ENCODE assay signal across 19 mouse cellular contexts in genomic region chr16:35905819-35906485, GRCm38 (mm10). TPM values are rescaled to one million over a fixed set of nuclear protein-coding genes. Genes with fewer than 3 reads are reported as not detected.
DNase-seq lines count a peak whose midpoint lies in the region; ATAC-seq and TF ChIP-seq lines count a peak whose summit lies in the region.
"Had no signal": no experiment of that assay in that cellular context is flagged by ENCODE, and none has a peak within 500 bp of the region (broad histone marks: within the 10 kb centered on the region; RNA-seq: fewer than 3 reads in every experiment).

No protein-coding gene starts in this region.

- no peaks in the 10 kb centered on the region for H3K79me2 ChIP-seq in MEL (ENCODE audit: control insufficient read depth, insufficient read depth, low read length, poor library complexity)

- H3K9ac ChIP-seq in MEL (ENCODE audit: control insufficient read depth, low read depth, low read length, poor library complexity, severe bottlenecking), result peak overlapping the region; percentile 51
- no peak overlapping the region for H3K9ac ChIP-seq in intestine, postnatal 0 days (ENCODE audit: low read depth, low read length)
- H3K9ac ChIP-seq in liver, postnatal 0 days (replicated peaks), result no peak overlapping the region
- no peak overlapping the region for H3K9ac ChIP-seq in hindbrain, embryonic 11.5 days (ENCODE audit: low read depth, low read length)
- H3K9ac ChIP-seq: embryonic facial prominence, embryonic 15.5 days; forebrain, embryonic 13.5 days; heart, embryonic 13.5 days; limb, embryonic 12.5 days; lung, embryonic 15.5 days; midbrain, embryonic 15.5 days had no signal

- peaks cover 2 to 15% of the 10 kb centered on the region in 2 experiments; a peak in 2 of 4 replicates for H3K4me1 ChIP-seq in MEL (ENCODE audit: control insufficient read depth in 1 of 2, insufficient read depth in 2 of 2, low read length in 2 of 2)
- 0 out of 2 replicates have a peak, but pooled peaks cover 3% of the 10 kb centered on the region for H3K4me1 ChIP-seq in intestine, postnatal 0 days (replicated peaks; ENCODE audit: control insufficient read depth, insufficient read depth, low read length)
- peaks cover 4% of the 10 kb centered on the region; the same call in 1 of the 2 replicates for H3K4me1 ChIP-seq in liver, postnatal 0 days (ENCODE audit: insufficient read depth)
- no peaks in the 10 kb centered on the region for H3K4me1 ChIP-seq in hindbrain, embryonic 11.5 days (replicated peaks; ENCODE audit: control insufficient read depth, insufficient read depth, low read length)
- H3K4me1 ChIP-seq: embryonic facial prominence, embryonic 15.5 days; forebrain, embryonic 13.5 days; lung, embryonic 15.5 days; midbrain, embryonic 15.5 days had no signal

- no peak for TF ChIP-seq POLR2A in MEL (IDR thresholded peaks at IDR 0.05; ENCODE audit: control insufficient read depth in 1 of 2, insufficient read depth in 1 of 2, low read depth in 1 of 2, low read length in 2 of 2, poor library complexity in 1 of 2)

- peaks cover 0 to 16% of the 10 kb centered on the region in 2 experiments; a peak in 2 of 4 replicates for H3K36me3 ChIP-seq in MEL (ENCODE audit: control insufficient read depth in 1 of 2, insufficient read depth in 2 of 2, low read length in 2 of 2)
- H3K36me3 ChIP-seq in intestine, postnatal 0 days (ENCODE audit: control insufficient read depth, insufficient read depth), result no peaks in the 10 kb centered on the region
- no peaks in the 10 kb centered on the region for H3K36me3 ChIP-seq in liver, postnatal 0 days (replicated peaks; ENCODE audit: insufficient read depth, low read length)
- H3K36me3 ChIP-seq in hindbrain, embryonic 11.5 days (ENCODE audit: control insufficient read depth, insufficient read depth, low read length), result no peaks in the 10 kb centered on the region
- H3K36me3 ChIP-seq: embryonic facial prominence, embryonic 15.5 days; heart, embryonic 13.5 days; limb, embryonic 12.5 days; lung, embryonic 15.5 days; midbrain, embryonic 15.5 days had no signal

- WGBS in intestine, postnatal 0 days, result 53% methylated on average over 6 of the region's 6 CpGs
- 60% methylated on average over 6 of the region's 6 CpGs for WGBS in liver, postnatal 0 days (ENCODE audit: insufficient replicate concordance)
- WGBS in hindbrain, embryonic 11.5 days, result 89% methylated on average over 6 of the region's 6 CpGs

- DNase-seq in MEL (ENCODE audit: low read depth, low spot score), result peak; percentile 35
- no peak for DNase-seq in liver, postnatal 0 days
- DNase-seq in Muller cell, postnatal 12 days (ENCODE audit: inconsistent ontology term), result no peak
- no peak for DNase-seq in hindbrain, embryonic 11.5 days (ENCODE audit: low spot score)
- no peak for DNase-seq in left cerebral cortex, postnatal 25 days (ENCODE audit: low spot score in 2 of 2)
- DNase-seq: adrenal gland, postnatal 36 days; cerebellum, adult 9-11 months; heart, postnatal 36 days had no signal

- H3K27ac ChIP-seq in MEL (ENCODE audit: control insufficient read depth, low read depth, low read length), result peak overlapping the region; percentile 43; the same call in 1 of the 2 replicates
- H3K27ac ChIP-seq in intestine, postnatal 0 days (ENCODE audit: low read depth, low read length), result peak overlapping the region; percentile 35; the same call in 1 of the 2 replicates
- peak overlapping the region; percentile 61 for H3K27ac ChIP-seq in liver, postnatal 0 days (ENCODE audit: low read depth)
- no peak overlapping the region for H3K27ac ChIP-seq in hindbrain, embryonic 11.5 days (ENCODE audit: low read depth, low read length)
- H3K27ac ChIP-seq: embryonic facial prominence, embryonic 15.5 days; forebrain, embryonic 13.5 days; heart, embryonic 13.5 days; layer of hippocampus, adult 2 months; limb, embryonic 12.5 days; lung, embryonic 15.5 days; macrophage; midbrain, embryonic 15.5 days had no signal

- TF ChIP-seq RAD21 in MEL (IDR thresholded peaks at IDR 0.05; ENCODE audit: low read depth, low read length), result no peak

- peak overlapping the region; percentile 32 for H3K4me2 ChIP-seq in intestine, postnatal 0 days (replicated peaks; ENCODE audit: low read depth)
- peak overlapping the region; percentile 44 for H3K4me2 ChIP-seq in liver, postnatal 0 days (ENCODE audit: low read depth, low read length)
- no peak overlapping the region for H3K4me2 ChIP-seq in hindbrain, embryonic 11.5 days (replicated peaks; ENCODE audit: low read depth, low read length)
- H3K4me2 ChIP-seq: embryonic facial prominence, embryonic 15.5 days; forebrain, embryonic 13.5 days; heart, embryonic 13.5 days; limb, embryonic 12.5 days; lung, embryonic 15.5 days; midbrain, embryonic 15.5 days had no signal

- TF ChIP-seq CTCF in MEL (IDR thresholded peaks at IDR 0.05 in 2 of 3, conservative IDR thresholded peaks at IDR 0.05 in 1 of 3; ENCODE audit: control insufficient read depth in 1 of 3, insufficient read depth in 1 of 3, low read depth in 2 of 3, low read length in 3 of 3, poor library complexity in 1 of 3, severe bottlenecking in 1 of 3), result no peak
- TF ChIP-seq CTCF in intestine, postnatal 0 days (IDR thresholded peaks at IDR 0.05; ENCODE audit: low read depth), result no peak
- TF ChIP-seq CTCF in liver, postnatal 0 days (IDR thresholded peaks at IDR 0.05; ENCODE audit: low read depth), result no peak

- no peaks in the 10 kb centered on the region for H3K27me3 ChIP-seq in MEL (ENCODE audit: control insufficient read depth in 1 of 2, insufficient read depth in 2 of 2, low read length in 2 of 2)
- no peaks in the 10 kb centered on the region for H3K27me3 ChIP-seq in intestine, postnatal 0 days (replicated peaks; ENCODE audit: control insufficient read depth, insufficient read depth, low read length)
- no peaks in the 10 kb centered on the region for H3K27me3 ChIP-seq in liver, postnatal 0 days (ENCODE audit: insufficient read depth, low read length)
- no peaks in the 10 kb centered on the region for H3K27me3 ChIP-seq in hindbrain, embryonic 11.5 days (ENCODE audit: control insufficient read depth, insufficient read depth, low read length)
- H3K27me3 ChIP-seq: embryonic facial prominence, embryonic 15.5 days; forebrain, embryonic 13.5 days; heart, embryonic 13.5 days; limb, embryonic 12.5 days; lung, embryonic 15.5 days; midbrain, embryonic 15.5 days; Patski had no signal

- TF ChIP-seq EP300 in MEL (IDR thresholded peaks at IDR 0.05; ENCODE audit: low read depth in 1 of 2, low read length in 2 of 2), result no peak
- no peak; the same call in 1 of the 2 replicates for TF ChIP-seq EP300 in liver, postnatal 0 days (IDR thresholded peaks at IDR 0.05; ENCODE audit: low read depth)

- H3K4me3 ChIP-seq in MEL (ENCODE audit: control insufficient read depth in 1 of 2, insufficient read depth in 1 of 2, low read depth in 2 of 2, low read length in 2 of 2), result peak overlapping the region; percentile 57 to 69
- H3K4me3 ChIP-seq in intestine, postnatal 0 days (ENCODE audit: low read depth, low read length), result no peak overlapping the region
- H3K4me3 ChIP-seq in liver, postnatal 0 days (ENCODE audit: low read depth, low read length), result no peak overlapping the region
- H3K4me3 ChIP-seq in hindbrain, embryonic 11.5 days (ENCODE audit: low read depth, low read length), result no peak overlapping the region
- H3K4me3 ChIP-seq: embryonic facial prominence, embryonic 15.5 days; forebrain, embryonic 13.5 days; heart, embryonic 13.5 days; layer of hippocampus, adult 2 months; limb, embryonic 12.5 days; lung, embryonic 15.5 days; midbrain, embryonic 15.5 days had no signal

- intact Hi-C loops in left cerebral cortex, postnatal 25 days (cut with DNase I), result no loop called here

- ATAC-seq in CD4-positive, CD25-positive, alpha-beta regulatory T cell, adult 4 months, result peak; percentile 37
- no peak for ATAC-seq in intestine, postnatal 0 days
- peak; percentile 73 for ATAC-seq in liver, postnatal 0 days
- ATAC-seq in hindbrain, embryonic 11.5 days (ENCODE audit: low FRiP score), result no peak
- ATAC-seq: forebrain, embryonic 13.5 days; midbrain, embryonic 15.5 days; Patski had no signal

- no peaks in the 10 kb centered on the region for H3K9me3 ChIP-seq in MEL (replicated peaks; ENCODE audit: insufficient read depth, low read length)
- no peaks in the 10 kb centered on the region for H3K9me3 ChIP-seq in intestine, postnatal 0 days (ENCODE audit: control insufficient read depth)
- peaks cover 3% of the 10 kb centered on the region; the same call in 1 of the 2 replicates for H3K9me3 ChIP-seq in liver, postnatal 0 days (ENCODE audit: low read length)
- H3K9me3 ChIP-seq in hindbrain, embryonic 11.5 days (ENCODE audit: control insufficient read depth, low read length), result no peaks in the 10 kb centered on the region
- H3K9me3 ChIP-seq: embryonic facial prominence, embryonic 15.5 days; forebrain, embryonic 13.5 days; limb, embryonic 12.5 days; lung, embryonic 15.5 days; midbrain, embryonic 15.5 days had no signal

RNA-seq across cellular contexts. Expression of gene Parp9, which starts 32.3 kb away (rescaled TPM):
- polyA plus RNA-seq in CD4-positive, CD25-positive, alpha-beta regulatory T cell, adult 4 months (2017; shearing (Covaris generic)), result 10 to 100 TPM; 73.8 to 98.6 TPM
- 3.0 and 3.4 TPM in 2 replicates for total RNA-seq in MEL (2012; rRNA removed)
- 1 to 10 TPM in 1 of 2 experiments, not detected in 1; 5.3 TPM for polyA plus RNA-seq in MEL (2012; ENCODE audit: insufficient read depth in 1 of 2, insufficient read length in 2 of 2, low read depth in 1 of 2, low replicate concordance in 2 of 2, missing spikeins in 1 of 2)
- 29.2 and 29.9 TPM in 2 replicates for polyA plus RNA-seq in intestine, postnatal 0 days (2015; fragmentation: Nextera tagmentation; extraction: Ambion mirVana)
- polyA plus RNA-seq in liver, postnatal 0 days (2015; fragmentation: Nextera tagmentation; extraction: Ambion mirVana), result 21.8 and 23.4 TPM in 2 replicates
- polyA plus RNA-seq in hindbrain, embryonic 11.5 days (2014; fragmentation: Nextera tagmentation; extraction: Ambion mirVana), result 2.0 and 2.7 TPM in 2 replicates
- 1 to 10 TPM; 2.6 TPM for total RNA-seq in left cerebral cortex, postnatal 25 days (2021)

RNA-seq across cellular contexts. Expression of gene Dtx3l, which starts 33.0 kb away (rescaled TPM):
- polyA plus RNA-seq in CD4-positive, CD25-positive, alpha-beta regulatory T cell, adult 4 months (2017; shearing (Covaris generic)), result 10 to 100 TPM; 60.4 to 61.4 TPM
- 3.5 and 3.9 TPM in 2 replicates for total RNA-seq in MEL (2012; rRNA removed)
- 1 to 10 TPM in 1 of 2 experiments, not detected in 1; 6.0 TPM for polyA plus RNA-seq in MEL (2012; ENCODE audit: insufficient read depth in 1 of 2, insufficient read length in 2 of 2, low read depth in 1 of 2, low replicate concordance in 2 of 2, missing spikeins in 1 of 2)
- 10.6 and 11.8 TPM in 2 replicates for polyA plus RNA-seq in intestine, postnatal 0 days (2015; fragmentation: Nextera tagmentation; extraction: Ambion mirVana)
- polyA plus RNA-seq in liver, postnatal 0 days (2015; fragmentation: Nextera tagmentation; extraction: Ambion mirVana), result 15.8 and 16.3 TPM in 2 replicates
- 2.2 and 2.5 TPM in 2 replicates for polyA plus RNA-seq in hindbrain, embryonic 11.5 days (2014; fragmentation: Nextera tagmentation; extraction: Ambion mirVana)
- total RNA-seq in left cerebral cortex, postnatal 25 days (2021), result 1 to 10 TPM; 2.9 to 3.5 TPM

RNA-seq across cellular contexts. Expression of gene Parp14, which starts 34.6 kb away (rescaled TPM):
- polyA plus RNA-seq in CD4-positive, CD25-positive, alpha-beta regulatory T cell, adult 4 months (2017; shearing (Covaris generic)), result 10 to 100 TPM; 47.4 to 58.6 TPM
- total RNA-seq in MEL (2012; rRNA removed), result 0.98 and 1.2 TPM in 2 replicates
- polyA plus RNA-seq in MEL (2012; ENCODE audit: insufficient read depth in 1 of 2, insufficient read length in 2 of 2, low read depth in 1 of 2, low replicate concordance in 2 of 2, missing spikeins in 1 of 2), result 1 to 10 TPM in 1 of 2 experiments, not detected in 1; 1.5 TPM
- polyA plus RNA-seq in intestine, postnatal 0 days (2015; fragmentation: Nextera tagmentation; extraction: Ambion mirVana), result 7.1 and 9.7 TPM in 2 replicates
- polyA plus RNA-seq in liver, postnatal 0 days (2015; fragmentation: Nextera tagmentation; extraction: Ambion mirVana), result 2.1 and 2.3 TPM in 2 replicates
- polyA plus RNA-seq in hindbrain, embryonic 11.5 days (2014; fragmentation: Nextera tagmentation; extraction: Ambion mirVana), result 0.25 and 0.47 TPM in 2 replicates
- 1 to 10 TPM; 1.1 to 1.4 TPM for total RNA-seq in left cerebral cortex, postnatal 25 days (2021)

Comparison
In these comparisons a context has a peak if more than half of its experiments do, and no peak if none do; other contexts are left out.
1. ATAC-seq: peak in CD4-positive, CD25-positive, alpha-beta regulatory T cell, adult 4 months (single experiment) and liver, postnatal 0 days (single experiment); none in intestine, postnatal 0 days (single experiment) and hindbrain, embryonic 11.5 days (single experiment).
2. H3K4me3 ChIP-seq: peak in MEL (2 of 2); none in intestine, postnatal 0 days (single experiment), liver, postnatal 0 days (single experiment) and hindbrain, embryonic 11.5 days (single experiment).